Mouse (Mus musculus): ENCODE data around the gene Txn2. TPM values are rescaled to one million over a fixed set of nuclear protein-coding genes. Genes with fewer than 3 reads are reported as not detected.

Txn2 gene
- polyA plus RNA-seq, 1 experiment from 2014 or later = 216 TPM

DNA sequence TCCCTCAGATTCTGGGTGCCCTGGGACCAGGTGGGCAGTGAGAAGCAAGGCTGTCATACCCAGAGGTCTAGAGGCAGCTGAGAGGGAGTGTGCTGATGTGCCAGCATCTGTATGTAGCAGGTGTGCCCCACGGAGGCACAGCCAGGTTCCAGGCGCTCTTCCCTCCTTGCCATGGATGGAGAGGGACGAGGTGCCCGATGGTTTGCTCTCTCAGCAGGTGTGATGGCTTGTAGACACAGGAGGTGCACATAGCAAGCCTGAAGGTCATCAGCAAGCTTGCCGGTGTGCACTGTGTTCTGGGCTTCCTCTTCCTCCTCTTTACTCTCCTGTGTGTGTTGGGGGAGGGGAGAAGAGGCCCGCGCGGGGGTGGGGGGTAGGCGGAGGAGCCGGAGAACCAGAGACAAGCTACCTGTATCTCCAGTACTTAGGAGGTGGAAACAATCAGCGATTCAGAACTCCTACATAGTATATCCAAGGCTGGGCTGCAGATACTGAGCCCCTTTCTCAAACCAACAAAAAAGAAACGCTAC is 24.4 kb downstream of the Txn2 start:
- ATAC-seq (ENCODE audit: low FRiP score) = no peak
- Histone ChIP-seq H3K9me3 (ENCODE audit: control insufficient read depth, low read length) (no peaks in the 10 kb centered on the region), H3K4me2 (replicated peaks) (no peak overlapping the region), H3K4me3 (replicated peaks; ENCODE audit: low read length) (no peak overlapping the region), H3K36me3 (replicated peaks; ENCODE audit: control insufficient read depth, insufficient read depth) (no peaks in the 10 kb centered on the region), H3K27ac (no peak overlapping the region), H3K27me3 (ENCODE audit: control insufficient read depth, insufficient read depth, low read length) (no peaks in the 10 kb centered on the region), H3K4me1 (replicated peaks; ENCODE audit: control insufficient read depth, insufficient read depth, low read length) (peaks cover 10% of the 10 kb centered on the region; the same call in 1 of the 2 replicates), H3K9ac (no peak overlapping the region)
- 34% methylated on average over 12 of the region's 12 CpGs for WGBS
- no peak for DNase-seq (ENCODE audit: low spot score)

DNA sequence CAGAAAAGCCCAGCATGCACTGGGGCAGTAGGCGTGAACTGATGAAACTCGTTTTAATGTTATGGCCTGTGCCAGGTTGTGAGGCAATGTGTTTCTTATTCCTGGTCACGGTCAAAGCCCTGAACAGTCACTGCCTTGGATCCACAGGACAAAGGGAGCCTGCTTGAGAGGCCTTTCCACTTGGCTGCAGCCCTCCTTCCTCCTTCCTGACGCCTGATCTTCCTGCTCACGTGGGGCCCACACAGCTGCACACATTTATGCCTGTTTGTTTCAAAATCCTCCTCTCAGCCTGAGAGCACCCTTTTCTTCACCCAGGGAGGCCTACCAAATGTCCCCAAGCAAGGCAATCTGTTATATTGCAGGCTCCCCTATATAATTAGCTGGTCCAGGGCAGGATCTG is 25.6 kb downstream of the Txn2 start:
- ATAC-seq (ENCODE audit: low FRiP score) (no peak), DNase-seq (ENCODE audit: low spot score) (no peak)
- Histone ChIP-seq H3K9ac (no peak overlapping the region), H3K4me3 (replicated peaks; ENCODE audit: low read length) (no peak overlapping the region), H3K4me2 (replicated peaks) (no peak overlapping the region), H3K27me3 (ENCODE audit: control insufficient read depth, insufficient read depth, low read length) (no peaks in the 10 kb centered on the region), H3K36me3 (replicated peaks; ENCODE audit: control insufficient read depth, insufficient read depth) (no peaks in the 10 kb centered on the region), H3K4me1 (replicated peaks; ENCODE audit: control insufficient read depth, insufficient read depth, low read length) (peaks cover 10% of the 10 kb centered on the region; the same call in 1 of the 2 replicates), H3K9me3 (ENCODE audit: control insufficient read depth, low read length) (no peaks in the 10 kb centered on the region), H3K27ac (no peak overlapping the region)
- WGBS = 57% methylated on average over 5 of the region's 5 CpGs

GRCm38 (mm10) chr15:77894926-77895325 is 33.9 kb downstream of the Txn2 start:
- H3K9me3 ChIP-seq (ENCODE audit: control insufficient read depth, low read length) = no peaks in the 10 kb centered on the region
- no peaks in the 10 kb centered on the region for H3K36me3 ChIP-seq (replicated peaks; ENCODE audit: control insufficient read depth, insufficient read depth)
- no peak overlapping the region for H3K27ac ChIP-seq
- DNase-seq (ENCODE audit: low spot score) (no peak), ATAC-seq (ENCODE audit: low FRiP score) (no peak)
- no peaks in the 10 kb centered on the region for H3K27me3 ChIP-seq (ENCODE audit: control insufficient read depth, insufficient read depth, low read length)
- no peak overlapping the region for H3K4me3 ChIP-seq (replicated peaks; ENCODE audit: low read length)
- H3K4me2 ChIP-seq (replicated peaks) = no peak overlapping the region
- WGBS = 85% methylated on average over 13 of the region's 14 CpGs
- no peaks in the 10 kb centered on the region for H3K4me1 ChIP-seq (replicated peaks; ENCODE audit: control insufficient read depth, insufficient read depth, low read length)
- no peak overlapping the region for H3K9ac ChIP-seq

GRCm38 (mm10) chr15:77893292-77893691 is 35.5 kb downstream of the Txn2 start:
- no peak overlapping the region for H3K27ac ChIP-seq
- no peak for DNase-seq (ENCODE audit: low spot score)
- WGBS = 78% methylated on average over 10 of the region's 10 CpGs

DNA sequence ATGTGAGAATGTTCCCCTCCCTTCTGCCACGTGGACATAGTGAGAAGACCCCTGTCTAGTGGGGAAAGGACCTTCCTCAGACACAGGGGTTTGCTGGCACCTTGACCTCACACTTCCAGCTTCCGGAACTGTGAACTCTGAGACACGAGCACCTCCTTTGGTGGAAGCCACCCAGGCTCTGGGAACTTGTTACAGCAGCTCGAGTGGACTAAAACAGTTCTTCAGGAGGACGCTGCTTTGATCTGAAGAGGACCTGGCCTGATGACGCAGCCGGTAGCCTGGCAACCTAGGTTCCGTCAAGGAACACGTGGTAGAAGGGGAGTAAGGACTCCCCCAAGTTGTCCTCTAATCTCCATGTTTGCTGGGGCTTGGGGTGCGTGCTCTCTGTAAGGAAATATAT is 36.4 kb downstream of the Txn2 start:
- H3K9ac ChIP-seq = no peak overlapping the region
- DNase-seq (ENCODE audit: low spot score) = no peak
- no peaks in the 10 kb centered on the region for H3K36me3 ChIP-seq (replicated peaks; ENCODE audit: control insufficient read depth, insufficient read depth)
- no peak overlapping the region for H3K4me2 ChIP-seq (replicated peaks)
- H3K27me3 ChIP-seq (ENCODE audit: control insufficient read depth, insufficient read depth, low read length) = no peaks in the 10 kb centered on the region
- no peak for ATAC-seq (ENCODE audit: low FRiP score)
- H3K4me3 ChIP-seq (replicated peaks; ENCODE audit: low read length) = no peak overlapping the region
- H3K4me1 ChIP-seq (replicated peaks; ENCODE audit: control insufficient read depth, insufficient read depth, low read length) = no peaks in the 10 kb centered on the region
- 84% methylated on average over 10 of the region's 10 CpGs for WGBS
- H3K9me3 ChIP-seq (ENCODE audit: control insufficient read depth, low read length) = no peaks in the 10 kb centered on the region
- H3K27ac ChIP-seq = no peak overlapping the region

More at GRCm38 (mm10) chr15:77893292-77893691, 35.5 kb downstream of the Txn2 start:
- no peaks in the 10 kb centered on the region for H3K36me3 ChIP-seq (replicated peaks; ENCODE audit: control insufficient read depth, insufficient read depth)
- ATAC-seq (ENCODE audit: low FRiP score) = no peak
- no peak overlapping the region for H3K9ac ChIP-seq
- no peak overlapping the region for H3K4me2 ChIP-seq (replicated peaks)
- no peaks in the 10 kb centered on the region for H3K4me1 ChIP-seq (replicated peaks; ENCODE audit: control insufficient read depth, insufficient read depth, low read length)
- no peaks in the 10 kb centered on the region for H3K27me3 ChIP-seq (ENCODE audit: control insufficient read depth, insufficient read depth, low read length)
- no peaks in the 10 kb centered on the region for H3K9me3 ChIP-seq (ENCODE audit: control insufficient read depth, low read length)
- no peak overlapping the region for H3K4me3 ChIP-seq (replicated peaks; ENCODE audit: low read length)

DNA sequence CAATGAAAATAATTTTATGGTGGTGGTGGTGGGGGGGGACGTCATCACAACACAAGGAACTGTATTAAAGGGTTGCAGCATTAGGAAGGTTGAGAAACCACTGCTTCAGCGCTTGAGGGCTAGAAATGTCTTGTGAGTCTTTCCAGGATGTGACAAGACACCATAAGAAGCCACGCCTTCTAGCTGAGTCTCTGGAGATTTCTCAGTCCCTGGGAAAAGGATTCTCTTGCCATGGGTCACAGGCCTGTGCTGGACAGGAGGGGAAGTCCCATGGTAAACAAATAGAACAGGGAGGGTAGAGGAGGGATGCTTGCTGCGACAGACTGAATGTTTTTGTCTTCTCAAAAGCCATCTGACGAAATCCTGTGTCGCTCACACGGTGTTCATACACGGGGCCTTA is 37.0 kb downstream of the Txn2 start:
- no peak overlapping the region for H3K4me2 ChIP-seq (replicated peaks)
- WGBS = 80% methylated on average over 8 of the region's 8 CpGs
- H3K9ac ChIP-seq = no peak overlapping the region
- no peaks in the 10 kb centered on the region for H3K9me3 ChIP-seq (ENCODE audit: control insufficient read depth, low read length)
- H3K4me1 ChIP-seq (replicated peaks; ENCODE audit: control insufficient read depth, insufficient read depth, low read length) = no peaks in the 10 kb centered on the region
- no peaks in the 10 kb centered on the region for H3K36me3 ChIP-seq (replicated peaks; ENCODE audit: control insufficient read depth, insufficient read depth)
- no peak for ATAC-seq (ENCODE audit: low FRiP score)
- H3K4me3 ChIP-seq (replicated peaks; ENCODE audit: low read length) = no peak overlapping the region
- DNase-seq (ENCODE audit: low spot score) = no peak
- no peaks in the 10 kb centered on the region for H3K27me3 ChIP-seq (ENCODE audit: control insufficient read depth, insufficient read depth, low read length)
- no peak overlapping the region for H3K27ac ChIP-seq

GRCm38 (mm10) chr15:77889761-77890422 is 38.9 kb downstream of the Txn2 start:
- Histone ChIP-seq H3K27me3 (ENCODE audit: control insufficient read depth, insufficient read depth, low read length) (no peaks in the 10 kb centered on the region), H3K4me3 (replicated peaks; ENCODE audit: low read length) (no peak overlapping the region), H3K36me3 (replicated peaks; ENCODE audit: control insufficient read depth, insufficient read depth) (no peaks in the 10 kb centered on the region), H3K9me3 (ENCODE audit: control insufficient read depth, low read length) (no peaks in the 10 kb centered on the region), H3K4me2 (replicated peaks) (no peak overlapping the region), H3K27ac (no peak overlapping the region), H3K9ac (no peak overlapping the region), H3K4me1 (replicated peaks; ENCODE audit: control insufficient read depth, insufficient read depth, low read length) (no peaks in the 10 kb centered on the region)
- 56% methylated on average over 4 of the region's 4 CpGs for WGBS
- ATAC-seq (ENCODE audit: low FRiP score) (no peak), DNase-seq (ENCODE audit: low spot score) (no peak)

GRCm38 (mm10) chr15:77888286-77888685 is 40.5 kb downstream of the Txn2 start:
- no peak overlapping the region for H3K9ac ChIP-seq
- DNase-seq (ENCODE audit: low spot score) = no peak
- no peak overlapping the region for H3K27ac ChIP-seq
- ATAC-seq (ENCODE audit: low FRiP score) = no peak
- no peak overlapping the region for H3K4me3 ChIP-seq (replicated peaks; ENCODE audit: low read length)
- H3K4me2 ChIP-seq (replicated peaks) = no peak overlapping the region
- H3K9me3 ChIP-seq (ENCODE audit: control insufficient read depth, low read length) = no peaks in the 10 kb centered on the region
- H3K36me3 ChIP-seq (replicated peaks; ENCODE audit: control insufficient read depth, insufficient read depth) = no peaks in the 10 kb centered on the region
- WGBS = 64% methylated on average over 7 of the region's 7 CpGs
- H3K27me3 ChIP-seq (ENCODE audit: control insufficient read depth, insufficient read depth, low read length) = no peaks in the 10 kb centered on the region
- no peaks in the 10 kb centered on the region for H3K4me1 ChIP-seq (replicated peaks; ENCODE audit: control insufficient read depth, insufficient read depth, low read length)

GRCm38 (mm10) chr15:77887093-77887488 is 41.7 kb downstream of the Txn2 start:
- H3K4me3 ChIP-seq (replicated peaks; ENCODE audit: low read length) = no peak overlapping the region
- DNase-seq (ENCODE audit: low spot score) (no peak), ATAC-seq (ENCODE audit: low FRiP score) (no peak)
- H3K4me2 ChIP-seq (replicated peaks) = no peak overlapping the region
- H3K9me3 ChIP-seq (ENCODE audit: control insufficient read depth, low read length) = no peaks in the 10 kb centered on the region
- H3K4me1 ChIP-seq (replicated peaks; ENCODE audit: control insufficient read depth, insufficient read depth, low read length) = no peaks in the 10 kb centered on the region
- no peak overlapping the region for H3K9ac ChIP-seq
- 45% methylated on average over 1 of the region's 1 CpGs for WGBS
- no peak overlapping the region for H3K27ac ChIP-seq
- H3K27me3 ChIP-seq (ENCODE audit: control insufficient read depth, insufficient read depth, low read length) = no peaks in the 10 kb centered on the region
- H3K36me3 ChIP-seq (replicated peaks; ENCODE audit: control insufficient read depth, insufficient read depth) = no peaks in the 10 kb centered on the region

Measured in hindbrain, embryonic 14.5 days (tissue).